Mouse (Mus musculus) liver, embryonic 14.5 days (tissue): ENCODE results near the gene Gm5105.

ENCODE experiments used
- CTCF ChIP-seq: IDR thresholded peaks from 2 replicates; pipeline ENCODE4 v1.5.1; 2016; ENCODE audit warnings: antibody characterized with exemption, low read depth, control low read depth
- EP300 ChIP-seq: IDR thresholded peaks from 2 replicates; pipeline ENCODE4 v1.6.1; 2016; ENCODE audit warnings: antibody characterized with exemption, low read depth

- no peak for TF ChIP-seq CTCF
- TF ChIP-seq EP300 = no peak
Measured at GRCm38 (mm10) chr3:138033986-138034385, 33.2 kb downstream of the Gm5105 start.
